Mouse (Mus musculus): ENCODE results near the gene Acox1.
A peak's percentile ranks its signal among the peaks of the same experiment; 100 is the strongest.

Gene Acox1

GRCm38 (mm10) chr11:116198639-116199531 lies at the start of gene Acox1, which contains the start of gene Ten1:
Gene Acox1 (minus strand): TSS chr11:116199045.
Gene Ten1 (plus strand): TSS chr11:116198855.
- DNase-seq (ENCODE audit: low spot score in 2 of 2) = peak; percentile 87 to 95

GRCm38 (mm10) chr11:116247502-116248222 lies 48.8 kb upstream of the Acox1 start:
- no peak for DNase-seq (ENCODE audit: low spot score in 2 of 2)

- no peak for DNase-seq (ENCODE audit: low spot score in 2 of 2)
Observed at GRCm38 (mm10) chr11:116245616-116246015, 46.8 kb upstream of the Acox1 start.

- no peak for DNase-seq (ENCODE audit: low spot score in 2 of 2)
Observed at GRCm38 (mm10) chr11:116244580-116244979, 45.7 kb upstream of the Acox1 start.

- DNase-seq (ENCODE audit: low spot score in 2 of 2) = no peak
Observed at GRCm38 (mm10) chr11:116241744-116242235, 42.9 kb upstream of the Acox1 start.

- DNase-seq (ENCODE audit: low spot score in 2 of 2) = no peak
Observed at GRCm38 (mm10) chr11:116239797-116240196, 41.0 kb upstream of the Acox1 start.

- DNase-seq (ENCODE audit: low spot score in 2 of 2) = no peak
Observed at GRCm38 (mm10) chr11:116237742-116238395, 39.0 kb upstream of the Acox1 start, which contains the start of gene Evpl. Gene Evpl (minus strand): TSS chr11:116238077.

- DNase-seq (ENCODE audit: low spot score in 2 of 2) = no peak
Observed at GRCm38 (mm10) chr11:116234901-116235300, 36.1 kb upstream of the Acox1 start.

GRCm38 (mm10) chr11:116232427-116232826 lies 33.6 kb upstream of the Acox1 start:
- DNase-seq (ENCODE audit: low spot score in 2 of 2) = no peak

- no peak for DNase-seq (ENCODE audit: low spot score in 2 of 2)
Observed at GRCm38 (mm10) chr11:116228699-116229098, 29.9 kb upstream of the Acox1 start.

- DNase-seq (ENCODE audit: low spot score in 2 of 2) = peak; percentile 64 to 76
Observed at GRCm38 (mm10) chr11:116226414-116226813, 27.6 kb upstream of the Acox1 start.

GRCm38 (mm10) chr11:116222740-116223059 lies 23.9 kb upstream of the Acox1 start:
- no peak for DNase-seq (ENCODE audit: low spot score in 2 of 2)

- DNase-seq (ENCODE audit: low spot score in 2 of 2) = no peak
Observed at GRCm38 (mm10) chr11:116221931-116222739, 23.3 kb upstream of the Acox1 start.

- DNase-seq (ENCODE audit: low spot score in 2 of 2) = peak in 1 of 2 experiments; percentile 66
Observed at GRCm38 (mm10) chr11:116219885-116220284, 21.0 kb upstream of the Acox1 start.

- peak; percentile 52 to 77 for DNase-seq (ENCODE audit: low spot score in 2 of 2)
Observed at GRCm38 (mm10) chr11:116218737-116219400, 20.0 kb upstream of the Acox1 start.

- DNase-seq (ENCODE audit: low spot score in 2 of 2) = no peak
Observed at GRCm38 (mm10) chr11:116218263-116218662, 19.4 kb upstream of the Acox1 start.

- DNase-seq (ENCODE audit: low spot score in 2 of 2) = no peak
Observed at GRCm38 (mm10) chr11:116216549-116216948, 17.7 kb upstream of the Acox1 start.

- no peak for DNase-seq (ENCODE audit: low spot score in 2 of 2)
Observed at GRCm38 (mm10) chr11:116215991-116216390, 17.1 kb upstream of the Acox1 start.

GRCm38 (mm10) chr11:116215181-116215580 lies 16.3 kb upstream of the Acox1 start:
- DNase-seq (ENCODE audit: low spot score in 2 of 2) = peak; percentile 21 to 45

GRCm38 (mm10) chr11:116213877-116214510 lies 15.1 kb upstream of the Acox1 start:
- DNase-seq (ENCODE audit: low spot score in 2 of 2) = no peak
